Mouse (Mus musculus): ENCODE measurements around the gene Tssk6. TPM values are rescaled to one million over a fixed set of nuclear protein-coding genes. Genes with fewer than 3 reads are reported as not detected.

The Tssk6 gene
- polyA plus RNA-seq, 1 experiment from 2014 or later: 4.1 TPM

DNA sequence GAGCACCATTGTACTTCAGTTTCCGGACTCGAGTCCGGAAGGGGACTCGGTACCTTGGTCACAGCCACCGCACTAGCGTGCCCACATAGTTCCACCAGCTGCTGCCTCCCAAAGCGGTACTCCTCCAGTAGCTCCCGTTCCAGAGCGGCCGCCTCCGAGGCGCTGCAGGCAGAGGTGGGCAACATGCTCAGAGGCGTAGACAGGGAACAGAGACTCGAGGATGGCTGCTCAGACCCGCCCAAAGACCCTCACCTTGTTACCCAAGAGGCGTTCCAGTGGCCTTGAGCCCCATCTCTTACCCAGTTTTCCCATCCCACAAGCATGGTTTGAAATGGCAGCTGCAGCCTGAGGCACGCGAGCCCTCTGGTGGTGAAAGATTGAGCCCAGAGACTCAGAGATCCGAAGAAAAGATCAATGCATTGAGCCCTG is 11.2 kb upstream of the Tssk6 start:
- Histone ChIP-seq H3K9ac (ENCODE audit: low read length) (no peak overlapping the region), H3K9me3 (ENCODE audit: control insufficient read depth, low read length) (no peaks in the 10 kb centered on the region), H3K4me1 (ENCODE audit: control insufficient read depth, insufficient read depth, low read length) (peaks cover 8% of the 10 kb centered on the region), H3K27me3 (ENCODE audit: control insufficient read depth, insufficient read depth, low read length) (peaks cover 49% of the 10 kb centered on the region), H3K36me3 (ENCODE audit: control insufficient read depth, insufficient read depth, low read length) (no peaks in the 10 kb centered on the region; the same call in 1 of the 2 replicates), H3K4me2 (ENCODE audit: low read depth) (no peak overlapping the region), H3K4me3 (ENCODE audit: low read depth, low read length) (no peak overlapping the region), H3K27ac (ENCODE audit: low read depth, low read length) (no peak overlapping the region)
- WGBS: 42% methylated on average over 19 of the region's 19 CpGs
- peak; percentile 75 for DNase-seq (ENCODE audit: low spot score)
- peak; percentile 13; the same call in 1 of the 2 replicates for ATAC-seq (ENCODE audit: insufficient read depth, low FRiP score, low TSS enrichment)

DNA sequence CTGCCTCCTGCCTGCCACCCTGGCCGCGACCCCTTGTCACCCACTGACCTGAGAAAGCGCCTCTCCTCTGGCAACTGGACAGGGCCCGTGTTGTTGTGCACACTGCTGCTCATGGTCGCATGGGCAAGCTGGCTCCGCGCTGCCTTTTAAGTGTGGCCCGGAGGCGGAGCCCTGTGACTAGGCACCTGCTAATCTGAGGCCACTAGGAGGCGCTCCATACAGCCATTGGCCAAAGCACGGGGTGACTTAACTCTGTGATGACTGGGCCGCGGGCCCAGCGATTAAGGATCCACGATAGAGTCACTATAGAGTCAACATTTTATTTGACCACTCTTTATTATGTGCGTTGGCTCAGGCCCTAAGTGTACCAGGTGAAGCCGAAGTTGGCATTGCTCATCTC is 8.1 kb upstream of the Tssk6 start:
- Histone ChIP-seq H3K4me3 (ENCODE audit: low read depth, low read length) (no peak overlapping the region), H3K4me2 (ENCODE audit: low read depth) (no peak overlapping the region), H3K27ac (ENCODE audit: low read depth, low read length) (no peak overlapping the region), H3K27me3 (ENCODE audit: control insufficient read depth, insufficient read depth, low read length) (peaks cover 19% of the 10 kb centered on the region), H3K4me1 (ENCODE audit: control insufficient read depth, insufficient read depth, low read length) (peaks cover 3% of the 10 kb centered on the region; the same call in 1 of the 2 replicates), H3K36me3 (ENCODE audit: control insufficient read depth, insufficient read depth, low read length) (no peaks in the 10 kb centered on the region; the same call in 1 of the 2 replicates), H3K9ac (ENCODE audit: low read length) (no peak overlapping the region), H3K9me3 (ENCODE audit: control insufficient read depth, low read length) (no peaks in the 10 kb centered on the region)
- DNase-seq (ENCODE audit: low spot score) (peak; percentile 68), ATAC-seq (ENCODE audit: insufficient read depth, low FRiP score, low TSS enrichment) (0 out of 2 replicates have a peak, but pooled peaks have one; percentile 18)
- 34% methylated on average over 17 of the region's 17 CpGs for WGBS

GRCm38 (mm10) chr8:69894836-69895332 is 7.1 kb upstream of the Tssk6 start:
- ATAC-seq (ENCODE audit: insufficient read depth, low FRiP score, low TSS enrichment) (no peak), DNase-seq (ENCODE audit: low spot score) (no peak)
- Histone ChIP-seq H3K9ac (ENCODE audit: low read length) (no peak overlapping the region), H3K4me3 (ENCODE audit: low read depth, low read length) (no peak overlapping the region), H3K36me3 (ENCODE audit: control insufficient read depth, insufficient read depth, low read length) (no peaks in the 10 kb centered on the region; the same call in 1 of the 2 replicates), H3K27me3 (ENCODE audit: control insufficient read depth, insufficient read depth, low read length) (peaks cover 9% of the 10 kb centered on the region), H3K9me3 (ENCODE audit: control insufficient read depth, low read length) (no peaks in the 10 kb centered on the region), H3K4me1 (ENCODE audit: control insufficient read depth, insufficient read depth, low read length) (0 out of 2 replicates have a peak, but pooled peaks cover 3% of the 10 kb centered on the region), H3K27ac (ENCODE audit: low read depth, low read length) (no peak overlapping the region), H3K4me2 (ENCODE audit: low read depth) (no peak overlapping the region)
- WGBS: 45% methylated on average over 6 of the region's 6 CpGs

- Histone ChIP-seq H3K9ac (ENCODE audit: low read length) (no peak overlapping the region), H3K27ac (ENCODE audit: low read depth, low read length) (no peak overlapping the region), H3K9me3 (ENCODE audit: control insufficient read depth, low read length) (no peaks in the 10 kb centered on the region), H3K4me1 (ENCODE audit: control insufficient read depth, insufficient read depth, low read length) (peaks cover 11% of the 10 kb centered on the region), H3K27me3 (ENCODE audit: control insufficient read depth, insufficient read depth, low read length) (no peaks in the 10 kb centered on the region), H3K36me3 (ENCODE audit: control insufficient read depth, insufficient read depth, low read length) (no peaks in the 10 kb centered on the region; the same call in 1 of the 2 replicates), H3K4me3 (ENCODE audit: low read depth, low read length) (no peak overlapping the region), H3K4me2 (ENCODE audit: low read depth) (no peak overlapping the region)
- ATAC-seq (ENCODE audit: insufficient read depth, low FRiP score, low TSS enrichment) (no peak), DNase-seq (ENCODE audit: low spot score) (no peak)
- 81% methylated on average over 4 of the region's 4 CpGs for WGBS
Measured at GRCm38 (mm10) chr8:69895772-69896451, 6.1 kb upstream of the Tssk6 start.

DNA sequence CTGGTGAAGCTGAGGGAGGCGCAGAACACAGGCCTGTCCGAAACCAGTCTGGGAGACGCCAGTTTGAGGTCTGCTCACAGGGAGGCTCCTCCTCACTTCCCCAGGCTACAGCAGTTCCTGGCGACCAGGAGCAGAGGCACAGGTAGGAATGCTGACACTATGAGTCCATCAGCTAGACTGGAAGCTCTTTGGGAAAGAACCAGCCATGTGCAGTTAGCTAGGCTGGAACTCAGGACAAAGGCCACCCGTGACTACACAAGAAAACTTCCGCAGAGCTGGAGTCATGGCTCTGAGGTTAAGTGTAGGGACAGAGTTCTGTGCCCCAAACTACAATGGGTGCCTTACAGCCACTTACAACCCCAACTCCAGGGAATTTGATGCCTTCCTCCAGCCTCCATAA is 4.1 kb upstream of the Tssk6 start:
- Histone ChIP-seq H3K27me3 (ENCODE audit: control insufficient read depth, insufficient read depth, low read length) (no peaks in the 10 kb centered on the region), H3K4me3 (ENCODE audit: low read depth, low read length) (no peak overlapping the region), H3K9me3 (ENCODE audit: control insufficient read depth, low read length) (no peaks in the 10 kb centered on the region), H3K4me1 (ENCODE audit: control insufficient read depth, insufficient read depth, low read length) (peaks cover 22% of the 10 kb centered on the region), H3K27ac (ENCODE audit: low read depth, low read length) (no peak overlapping the region), H3K36me3 (ENCODE audit: control insufficient read depth, insufficient read depth, low read length) (no peaks in the 10 kb centered on the region; the same call in 1 of the 2 replicates), H3K4me2 (ENCODE audit: low read depth) (no peak overlapping the region), H3K9ac (ENCODE audit: low read length) (no peak overlapping the region)
- no peak for DNase-seq (ENCODE audit: low spot score)
- ATAC-seq (ENCODE audit: insufficient read depth, low FRiP score, low TSS enrichment): no peak
- 91% methylated on average over 6 of the region's 6 CpGs for WGBS

- Histone ChIP-seq H3K9ac (ENCODE audit: low read length) (no peak overlapping the region), H3K9me3 (ENCODE audit: control insufficient read depth, low read length) (no peaks in the 10 kb centered on the region), H3K36me3 (ENCODE audit: control insufficient read depth, insufficient read depth, low read length) (no peaks in the 10 kb centered on the region), H3K4me3 (ENCODE audit: low read depth, low read length) (no peak overlapping the region), H3K4me1 (ENCODE audit: control insufficient read depth, insufficient read depth, low read length) (peaks cover 25% of the 10 kb centered on the region), H3K4me2 (ENCODE audit: low read depth) (no peak overlapping the region), H3K27ac (ENCODE audit: low read depth, low read length) (no peak overlapping the region), H3K27me3 (ENCODE audit: control insufficient read depth, insufficient read depth, low read length) (no peaks in the 10 kb centered on the region)
- DNase-seq (ENCODE audit: low spot score): no peak
- 91% methylated on average over 2 of the region's 2 CpGs for WGBS
- no peak for ATAC-seq (ENCODE audit: insufficient read depth, low FRiP score, low TSS enrichment)
Measured at GRCm38 (mm10) chr8:69899876-69900275, 2.1 kb upstream of the Tssk6 start.

GRCm38 (mm10) chr8:69900895-69901451 is 1.0 kb upstream of the Tssk6 start:
- H3K9me3 ChIP-seq (ENCODE audit: control insufficient read depth, low read length): no peaks in the 10 kb centered on the region
- 21% methylated on average over 12 of the region's 12 CpGs for WGBS
- H3K4me3 ChIP-seq (ENCODE audit: low read depth, low read length): peak overlapping the region; percentile 71
- peak overlapping the region; percentile 90 for H3K4me2 ChIP-seq (ENCODE audit: low read depth)
- H3K27me3 ChIP-seq (ENCODE audit: control insufficient read depth, insufficient read depth, low read length): no peaks in the 10 kb centered on the region
- no peak for DNase-seq (ENCODE audit: low spot score)
- no peak for ATAC-seq (ENCODE audit: insufficient read depth, low FRiP score, low TSS enrichment)
- no peaks in the 10 kb centered on the region for H3K36me3 ChIP-seq (ENCODE audit: control insufficient read depth, insufficient read depth, low read length)
- H3K9ac ChIP-seq (ENCODE audit: low read length): peak overlapping the region; percentile 73
- H3K27ac ChIP-seq (ENCODE audit: low read depth, low read length): peak overlapping the region; percentile 69
- H3K4me1 ChIP-seq (ENCODE audit: control insufficient read depth, insufficient read depth, low read length): peaks cover 25% of the 10 kb centered on the region

GRCm38 (mm10) chr8:69901484-69902162 is 361 bp upstream of the Tssk6 start:
- H3K36me3 ChIP-seq (ENCODE audit: control insufficient read depth, insufficient read depth, low read length): no peaks in the 10 kb centered on the region
- H3K9ac ChIP-seq (ENCODE audit: low read length): peak overlapping the region; percentile 73
- no peaks in the 10 kb centered on the region for H3K27me3 ChIP-seq (ENCODE audit: control insufficient read depth, insufficient read depth, low read length)
- H3K27ac ChIP-seq (ENCODE audit: low read depth, low read length): peak overlapping the region; percentile 69
- H3K4me1 ChIP-seq (ENCODE audit: control insufficient read depth, insufficient read depth, low read length): peaks cover 25% of the 10 kb centered on the region
- DNase-seq (ENCODE audit: low spot score) (peak; percentile 95), ATAC-seq (ENCODE audit: insufficient read depth, low FRiP score, low TSS enrichment) (peak; percentile 67)
- H3K4me3 ChIP-seq (ENCODE audit: low read depth, low read length): peak overlapping the region; percentile 71
- H3K9me3 ChIP-seq (ENCODE audit: control insufficient read depth, low read length): no peaks in the 10 kb centered on the region
- 2% methylated on average over 41 of the region's 41 CpGs for WGBS
- peak overlapping the region; percentile 90 for H3K4me2 ChIP-seq (ENCODE audit: low read depth)
